Mouse (Mus musculus): ENCODE results near the gene Mfsd11.

DNA sequence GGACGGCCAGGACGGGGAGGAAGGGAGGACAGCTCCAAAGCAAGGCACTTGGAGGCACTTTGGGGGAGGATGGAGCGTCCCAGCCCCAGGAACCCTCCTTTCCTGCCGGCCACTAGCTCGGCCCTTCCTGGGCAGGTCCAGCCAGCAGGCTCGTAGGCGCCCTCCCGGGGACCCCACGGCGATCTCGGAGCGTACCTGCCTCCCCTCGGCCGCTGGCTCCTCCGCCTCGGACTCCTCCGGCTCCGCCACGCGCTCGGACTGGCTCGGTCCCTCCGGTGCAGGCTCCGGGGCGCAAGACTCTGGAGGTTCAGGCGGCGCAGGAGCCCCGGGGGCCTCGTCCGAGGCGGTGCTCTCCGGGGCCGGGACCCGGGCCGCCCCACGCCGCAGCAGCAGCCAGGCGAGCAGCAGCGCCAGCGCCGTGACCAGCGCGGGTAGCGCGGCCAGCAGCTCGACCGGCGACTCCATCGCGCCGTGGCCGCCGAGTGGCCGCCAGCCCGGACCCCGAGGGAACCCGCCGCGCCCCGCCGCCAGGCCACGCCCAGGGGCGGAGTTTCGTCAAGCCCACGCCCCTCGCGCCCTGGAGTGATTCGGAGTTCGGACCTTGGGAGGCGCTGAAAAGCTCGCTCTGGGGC lies 24.6 kb upstream of the Mfsd11 start, which contains the start of gene Mxra7:
- no peak for TF ChIP-seq GATA1 (IDR thresholded peaks at IDR 0.05; ENCODE audit: borderline replicate concordance, low read length)
- no peak for TF ChIP-seq FLI1 (IDR thresholded peaks at IDR 0.05; ENCODE audit: low read length)
